Mouse (Mus musculus): ENCODE data around the gene Ipcef1. TPM values are rescaled to one million over a fixed set of nuclear protein-coding genes. Genes with fewer than 3 reads are reported as not detected.

Ipcef1 gene
- polyA plus RNA-seq, 3 experiments from 2014 or later: 59.2 to 108 (median 100) TPM

GRCm38 (mm10) chr10:6967588-6968242 lies 84.6 kb downstream of the Ipcef1 start:
- no peak for ATAC-seq

GRCm38 (mm10) chr10:6958791-6959190 lies 93.5 kb downstream of the Ipcef1 start:
- no peak for ATAC-seq

GRCm38 (mm10) chr10:6956357-6956756 lies 95.9 kb downstream of the Ipcef1 start:
- peak; percentile 69 for ATAC-seq

GRCm38 (mm10) chr10:6954533-6954932 lies 97.7 kb downstream of the Ipcef1 start:
- ATAC-seq: peak; percentile 65

- no peak for ATAC-seq
These were observed 99.2 kb downstream of the Ipcef1 start for GRCm38 (mm10) chr10:6953115-6953514.

GRCm38 (mm10) chr10:6936671-6937425 lies 115.4 kb downstream of the Ipcef1 start:
- ATAC-seq: no peak

GRCm38 (mm10) chr10:6934776-6935175 lies 117.5 kb downstream of the Ipcef1 start:
- ATAC-seq: no peak

- ATAC-seq: no peak
These were observed 121.4 kb downstream of the Ipcef1 start for GRCm38 (mm10) chr10:6930889-6931288.

GRCm38 (mm10) chr10:6930398-6930797 lies 121.9 kb downstream of the Ipcef1 start:
- ATAC-seq: no peak

GRCm38 (mm10) chr10:6928905-6929304 lies 123.4 kb downstream of the Ipcef1 start:
- no peak for ATAC-seq

- no peak for ATAC-seq
These were observed 124.6 kb downstream of the Ipcef1 start for GRCm38 (mm10) chr10:6927600-6928223.

GRCm38 (mm10) chr10:6926724-6927123 lies 125.6 kb downstream of the Ipcef1 start:
- ATAC-seq: no peak

GRCm38 (mm10) chr10:6916545-6917257 lies 135.6 kb downstream of the Ipcef1 start:
- no peak for ATAC-seq

- ATAC-seq: no peak
These were observed 136.3 kb downstream of the Ipcef1 start for GRCm38 (mm10) chr10:6915991-6916390.

GRCm38 (mm10) chr10:6909763-6910162 lies 142.5 kb downstream of the Ipcef1 start:
- ATAC-seq: no peak

GRCm38 (mm10) chr10:6901819-6902393 lies 150.4 kb downstream of the Ipcef1 start:
- ATAC-seq: no peak

GRCm38 (mm10) chr10:6900126-6900525 lies 152.2 kb downstream of the Ipcef1 start:
- no peak for ATAC-seq

GRCm38 (mm10) chr10:6896659-6897303 lies 155.5 kb downstream of the Ipcef1 start:
- no peak for ATAC-seq

- ATAC-seq: no peak
These were observed 156.5 kb downstream of the Ipcef1 start for GRCm38 (mm10) chr10:6895796-6896195.

- no peak for ATAC-seq
These were observed 161.8 kb downstream of the Ipcef1 start for GRCm38 (mm10) chr10:6890348-6891009.

GRCm38 (mm10) chr10:6889640-6890245 lies 162.5 kb downstream of the Ipcef1 start:
- ATAC-seq: no peak
